Mouse (Mus musculus) liver, adult 2 months (tissue): ENCODE measurements around the gene Hsd17b11. TPM values are rescaled to one million over a fixed set of nuclear protein-coding genes. Genes with fewer than 3 reads are reported as not detected.

ENCODE experiments used
- DNase-seq: peaks from one replicate; pipeline ENCODE4 v3.0.0-alpha.2; 2011; ENCODE audit warnings: low read depth, low spot score; ENCODE audit errors: extremely low read depth
- H3K27ac ChIP-seq: fragments of 200-500 bp; replicated peaks from 2 replicates; pipeline ENCODE4 v1.5.1; 2012; ENCODE audit warnings: low read depth, mild to moderate bottlenecking, control low read depth, inconsistent platforms, low read length; ENCODE audit not compliant: insufficient read depth
- H3K27me3 ChIP-seq: fragments of 200-500 bp; 2 replicates; pipeline ENCODE4 v1.6.1; 2012; ENCODE audit warnings: mild to moderate bottlenecking, moderate library complexity, low read length, inconsistent platforms; ENCODE audit not compliant: control insufficient read depth, insufficient read depth
- H3K36me3 ChIP-seq: fragments of 200-500 bp; 2 replicates; pipeline ENCODE4 v1.6.1; 2012; ENCODE audit warnings: low read length, inconsistent platforms; ENCODE audit not compliant: control insufficient read depth, insufficient read depth
- H3K4me1 ChIP-seq: fragments of 200-500 bp; 2 replicates; pipeline ENCODE4 v1.6.1; 2011; ENCODE audit warnings: low read length; ENCODE audit not compliant: control insufficient read depth, insufficient read depth
- H3K4me3 ChIP-seq: fragments of 200-500 bp; 2 replicates; pipeline ENCODE4 v1.5.1; 2011; ENCODE audit warnings: low read depth, mild to moderate bottlenecking, control low read depth, low read length, moderate library complexity; ENCODE audit not compliant: insufficient read depth
- H3K79me2 ChIP-seq: fragments of 200-500 bp; 2 replicates; pipeline ENCODE4 v1.6.1; 2012; ENCODE audit warnings: inconsistent platforms, mild to moderate bottlenecking, low read length, moderate library complexity; ENCODE audit not compliant: control insufficient read depth, insufficient read depth
- H3K9ac ChIP-seq: fragments of 200-500 bp; 2 replicates; pipeline ENCODE4 v1.6.1; 2012; ENCODE audit warnings: low read depth, mild to moderate bottlenecking, control low read depth, inconsistent platforms, low read length
- CTCF ChIP-seq: fragments of 200-500 bp; IDR thresholded peaks from 2 replicates; pipeline ENCODE4 v1.5.1; 2011; ENCODE audit warnings: low read depth, low read length, control low read depth
- POLR2A ChIP-seq: fragments of 200-500 bp; IDR thresholded peaks from 2 replicates; pipeline ENCODE4 v1.6.1; 2011; ENCODE audit warnings: low read length, control low read depth; ENCODE audit not compliant: insufficient read depth; ENCODE audit errors: extremely low read depth
- WGBS: fragments of 180-500 bp; shearing (Covaris S2); methylation state at CpG from one replicate; pipeline ENCODE4 v1.1.7; 2018; 5-methylcytosine and 5-hydroxymethylcytosine counted together
- polyA plus RNA-seq: library from polyadenylated mRNA; depleted of rRNA; stranded (reverse); fragments of >200 nt; gene quantifications from 2 replicates; pipeline ENCODE4 v1.2.3, GENCODE M21; 2012
- total RNA-seq: library from RNA; depleted of rRNA; stranded (reverse); fragments of >200 nt; gene quantifications from 2 replicates; pipeline ENCODE4 v1.2.3, GENCODE M21; 2014

The Hsd17b11 gene
- total and polyA plus RNA-seq, 2 experiments: 78.8 to 154 TPM

DNA sequence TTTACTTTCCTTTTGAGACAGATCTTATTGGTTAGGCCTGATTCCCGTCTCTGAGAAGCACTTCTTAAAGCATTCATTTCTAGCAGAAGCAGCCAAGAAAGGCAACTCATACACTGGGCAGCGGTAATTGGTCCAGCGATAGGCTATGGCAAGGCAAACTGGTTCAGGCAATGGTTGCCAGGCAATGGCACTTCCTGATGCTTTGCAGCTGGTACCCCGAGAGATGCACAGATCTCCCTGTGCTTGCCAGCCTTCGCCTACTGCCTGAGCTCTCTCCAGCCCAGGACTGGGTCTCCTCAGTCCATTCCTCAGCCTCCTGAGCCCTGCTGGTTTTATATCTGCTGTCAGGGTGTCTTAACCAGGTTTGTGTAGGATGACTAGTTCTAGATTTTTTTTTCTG lies 38.7 kb upstream of the Hsd17b11 start:
- Histone ChIP-seq H3K4me3 (no peak overlapping the region), H3K4me1 (no peaks in the 10 kb centered on the region), H3K27ac (no peak overlapping the region), H3K9ac (no peak overlapping the region), H3K79me2 (no peaks in the 10 kb centered on the region), H3K36me3 (peaks cover 30% of the 10 kb centered on the region), H3K27me3 (no peaks in the 10 kb centered on the region)
- 96% methylated on average over 5 of the region's 5 CpGs for WGBS
- no peak for DNase-seq
- TF ChIP-seq POLR2A: no peak

DNA sequence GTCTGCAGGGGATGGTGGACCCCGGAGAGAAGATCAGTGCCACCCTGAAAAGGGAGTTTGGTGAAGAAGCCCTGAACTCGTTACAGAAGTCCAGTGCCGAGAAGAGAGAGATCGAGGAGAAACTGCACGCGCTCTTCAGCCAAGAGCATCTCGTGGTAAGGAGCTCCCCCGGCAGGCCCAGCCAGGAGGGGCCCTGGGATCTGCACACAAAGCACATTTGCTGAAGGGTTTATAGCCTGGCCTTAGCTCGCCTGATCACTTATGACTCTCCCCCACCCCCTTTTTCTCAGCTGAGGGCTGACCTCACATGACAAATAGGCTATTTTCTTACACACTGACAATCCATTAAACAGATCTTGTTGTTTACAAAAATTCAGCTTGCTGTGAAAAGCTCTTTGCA lies 37.9 kb upstream of the Hsd17b11 start:
- no peak for DNase-seq
- Histone ChIP-seq H3K4me3 (no peak overlapping the region), H3K27ac (no peak overlapping the region), H3K4me1 (no peaks in the 10 kb centered on the region), H3K36me3 (peaks cover 25% of the 10 kb centered on the region), H3K9ac (no peak overlapping the region), H3K79me2 (no peaks in the 10 kb centered on the region), H3K27me3 (no peaks in the 10 kb centered on the region)
- TF ChIP-seq CTCF (no peak), POLR2A (no peak)
- WGBS: 94% methylated on average over 9 of the region's 9 CpGs

DNA sequence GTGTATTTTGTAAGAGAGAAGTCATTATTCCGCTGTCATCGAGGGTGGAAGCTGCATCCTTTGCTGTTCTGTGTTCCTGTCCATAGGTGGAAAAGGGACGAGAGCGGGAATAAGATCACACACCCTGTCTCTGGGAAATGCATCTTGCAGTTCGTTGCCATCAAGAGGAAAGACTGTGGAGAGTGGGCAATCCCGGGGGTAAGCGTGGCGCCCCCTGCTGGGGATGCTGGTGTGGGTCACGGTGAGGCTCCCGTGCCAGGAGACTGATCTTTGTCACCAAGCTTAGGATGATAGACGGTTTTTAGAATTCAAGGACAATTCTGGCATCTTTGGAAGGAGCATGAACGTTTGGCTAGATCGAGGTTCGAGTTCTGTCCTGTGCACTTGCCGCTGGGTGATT lies 36.3 kb upstream of the Hsd17b11 start:
- WGBS: 67% methylated on average over 15 of the region's 15 CpGs
- TF ChIP-seq CTCF: peak; percentile 83
- no peak for TF ChIP-seq POLR2A
- Histone ChIP-seq H3K27me3 (no peaks in the 10 kb centered on the region), H3K4me3 (no peak overlapping the region), H3K36me3 (peaks cover 17% of the 10 kb centered on the region), H3K4me1 (no peaks in the 10 kb centered on the region), H3K79me2 (no peaks in the 10 kb centered on the region), H3K27ac (no peak overlapping the region), H3K9ac (no peak overlapping the region)
- no peak for DNase-seq

DNA sequence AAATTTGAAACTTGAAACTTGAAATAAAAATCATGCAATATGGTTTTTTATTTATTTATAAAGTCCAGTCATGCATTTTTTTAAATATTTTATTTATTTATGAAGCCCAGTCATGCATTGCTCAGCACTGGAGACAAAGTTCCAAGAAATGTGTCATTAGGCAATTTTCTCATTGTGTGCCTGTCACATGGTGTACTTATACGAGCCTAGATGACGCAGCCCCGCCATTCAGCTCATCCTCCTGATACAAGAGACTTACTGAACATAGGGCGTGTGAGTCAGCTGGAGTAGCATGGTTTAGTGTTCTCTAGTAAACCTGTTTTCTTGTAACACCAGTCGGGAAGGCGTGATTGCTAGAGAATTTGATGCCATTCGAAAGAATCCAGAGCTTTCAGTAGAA lies 34.6 kb upstream of the Hsd17b11 start:
- TF ChIP-seq CTCF (no peak), POLR2A (no peak)
- no peak for DNase-seq
- H3K79me2 ChIP-seq: peaks cover 5% of the 10 kb centered on the region; the same call in 1 of the 2 replicates
- 93% methylated on average over 7 of the region's 7 CpGs for WGBS
- H3K4me3 ChIP-seq: no peak overlapping the region
- no peak overlapping the region for H3K9ac ChIP-seq
- H3K27ac ChIP-seq: no peak overlapping the region
- peaks cover 14% of the 10 kb centered on the region for H3K36me3 ChIP-seq
- H3K27me3 ChIP-seq: no peaks in the 10 kb centered on the region
- no peaks in the 10 kb centered on the region for H3K4me1 ChIP-seq

DNA sequence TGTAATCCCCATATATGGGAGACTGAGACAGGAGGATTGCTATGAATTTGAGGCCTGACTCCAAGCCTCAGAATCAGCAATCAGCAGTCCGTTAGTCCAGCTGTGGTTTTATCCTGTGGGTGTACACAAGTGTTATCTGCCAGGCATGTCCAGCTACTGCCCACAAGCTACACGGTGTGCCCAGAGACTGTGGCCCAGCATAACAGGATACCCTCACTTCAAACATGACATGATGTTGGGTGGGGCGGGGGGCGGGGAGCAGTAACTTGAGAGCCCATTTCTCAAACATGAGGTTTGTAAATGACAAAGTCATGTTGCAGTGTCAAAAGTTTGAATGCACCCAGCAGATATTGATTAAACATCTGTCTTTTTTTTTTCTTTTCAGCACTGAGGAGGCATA lies 34.1 kb upstream of the Hsd17b11 start:
- H3K9ac ChIP-seq: no peak overlapping the region
- H3K79me2 ChIP-seq: peaks cover 5% of the 10 kb centered on the region; the same call in 1 of the 2 replicates
- H3K27ac ChIP-seq: no peak overlapping the region
- no peak for DNase-seq
- TF ChIP-seq POLR2A: no peak
- no peak for TF ChIP-seq CTCF
- peaks cover 18% of the 10 kb centered on the region for H3K36me3 ChIP-seq
- H3K4me3 ChIP-seq: no peak overlapping the region
- 88% methylated on average over 4 of the region's 4 CpGs for WGBS
- H3K27me3 ChIP-seq: no peaks in the 10 kb centered on the region
- H3K4me1 ChIP-seq: no peaks in the 10 kb centered on the region

DNA sequence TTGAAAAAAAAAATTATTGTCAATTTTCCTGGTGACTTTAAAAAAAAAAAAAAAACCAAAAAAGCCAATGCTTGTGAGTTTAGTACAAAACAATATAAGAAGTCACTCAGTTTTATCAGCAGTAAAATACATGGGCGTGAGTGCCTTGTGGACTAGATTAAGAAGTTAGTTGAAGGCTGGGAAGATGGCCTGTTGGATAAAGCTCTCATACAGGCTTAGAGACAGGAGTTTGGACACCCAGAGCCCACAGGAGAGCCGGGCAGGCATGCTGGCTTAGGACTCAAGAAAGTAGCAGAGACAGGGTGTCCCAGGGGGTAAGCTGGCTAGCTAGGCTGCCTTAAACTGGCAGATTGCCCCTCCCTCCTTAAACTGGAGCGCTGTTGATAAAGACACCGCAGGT lies 33.2 kb upstream of the Hsd17b11 start:
- Histone ChIP-seq H3K9ac (no peak overlapping the region), H3K4me1 (no peaks in the 10 kb centered on the region), H3K27ac (no peak overlapping the region), H3K36me3 (peaks cover 17% of the 10 kb centered on the region), H3K4me3 (no peak overlapping the region), H3K79me2 (peaks cover 5% of the 10 kb centered on the region; the same call in 1 of the 2 replicates), H3K27me3 (no peaks in the 10 kb centered on the region)
- DNase-seq: no peak
- 95% methylated on average over 4 of the region's 4 CpGs for WGBS
- no peak for TF ChIP-seq POLR2A
- TF ChIP-seq CTCF: no peak

DNA sequence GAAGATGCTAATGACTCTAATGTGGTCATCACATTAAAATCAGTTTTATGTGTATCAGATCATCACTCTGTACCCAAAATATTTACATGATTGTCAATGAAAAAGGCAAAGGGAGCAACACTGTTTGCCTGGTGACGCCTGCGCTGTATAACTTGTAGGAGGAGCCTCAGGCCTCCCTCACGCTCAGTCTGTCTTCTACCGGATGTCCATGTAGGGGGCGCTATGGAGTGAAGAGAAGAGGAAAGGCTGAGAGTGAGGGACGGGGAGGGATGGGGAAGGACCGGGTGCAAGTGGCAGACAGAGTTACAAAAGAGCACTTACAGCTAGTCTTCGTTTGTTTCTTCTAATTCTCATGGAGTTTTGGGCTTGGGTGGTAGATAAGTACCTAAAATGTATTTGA lies 31.2 kb upstream of the Hsd17b11 start:
- Histone ChIP-seq H3K4me1 (peaks cover 4% of the 10 kb centered on the region; the same call in 1 of the 2 replicates), H3K9ac (no peak overlapping the region), H3K27ac (no peak overlapping the region), H3K79me2 (peaks cover 5% of the 10 kb centered on the region; the same call in 1 of the 2 replicates), H3K36me3 (peaks cover 16% of the 10 kb centered on the region), H3K4me3 (no peak overlapping the region), H3K27me3 (no peaks in the 10 kb centered on the region)
- no peak for TF ChIP-seq POLR2A
- peak; percentile 49 for TF ChIP-seq CTCF
- no peak for DNase-seq
- 61% methylated on average over 8 of the region's 8 CpGs for WGBS
